Mouse (Mus musculus): ENCODE measurements around the gene Kdsr.

Gene Kdsr

GRCm38 (mm10) chr1:106695649-106696048 lies 63.9 kb downstream of the Kdsr start:
- no peak for DNase-seq (ENCODE audit: low read depth, low spot score)

- DNase-seq (ENCODE audit: low read depth, low spot score), result no peak
Observed at GRCm38 (mm10) chr1:106694316-106694715, 65.2 kb downstream of the Kdsr start.

DNA sequence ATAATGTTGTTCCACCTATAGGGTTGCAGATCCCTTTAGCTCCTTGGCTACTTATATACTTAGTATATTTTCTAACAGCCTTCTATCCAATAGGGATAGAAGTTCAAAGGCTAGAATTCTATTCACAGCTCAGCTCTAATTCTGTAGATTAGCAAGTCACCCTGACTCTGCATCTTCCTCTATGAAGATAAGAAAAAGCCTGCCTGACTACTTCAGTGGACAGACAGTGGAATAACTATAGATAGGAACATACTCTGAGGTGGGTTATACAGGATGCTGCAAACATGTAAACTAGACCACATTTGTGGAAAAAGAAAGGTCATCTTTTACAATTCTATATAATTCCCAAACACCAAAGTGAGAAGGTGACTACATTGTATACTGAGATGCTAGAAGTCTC lies 66.9 kb downstream of the Kdsr start:
- DNase-seq (ENCODE audit: low read depth, low spot score), result no peak

- DNase-seq (ENCODE audit: low read depth, low spot score), result no peak
Observed at GRCm38 (mm10) chr1:106690887-106691286, 68.6 kb downstream of the Kdsr start.

GRCm38 (mm10) chr1:106688161-106688516 lies 71.4 kb downstream of the Kdsr start:
- no peak for DNase-seq (ENCODE audit: low read depth, low spot score)

DNA sequence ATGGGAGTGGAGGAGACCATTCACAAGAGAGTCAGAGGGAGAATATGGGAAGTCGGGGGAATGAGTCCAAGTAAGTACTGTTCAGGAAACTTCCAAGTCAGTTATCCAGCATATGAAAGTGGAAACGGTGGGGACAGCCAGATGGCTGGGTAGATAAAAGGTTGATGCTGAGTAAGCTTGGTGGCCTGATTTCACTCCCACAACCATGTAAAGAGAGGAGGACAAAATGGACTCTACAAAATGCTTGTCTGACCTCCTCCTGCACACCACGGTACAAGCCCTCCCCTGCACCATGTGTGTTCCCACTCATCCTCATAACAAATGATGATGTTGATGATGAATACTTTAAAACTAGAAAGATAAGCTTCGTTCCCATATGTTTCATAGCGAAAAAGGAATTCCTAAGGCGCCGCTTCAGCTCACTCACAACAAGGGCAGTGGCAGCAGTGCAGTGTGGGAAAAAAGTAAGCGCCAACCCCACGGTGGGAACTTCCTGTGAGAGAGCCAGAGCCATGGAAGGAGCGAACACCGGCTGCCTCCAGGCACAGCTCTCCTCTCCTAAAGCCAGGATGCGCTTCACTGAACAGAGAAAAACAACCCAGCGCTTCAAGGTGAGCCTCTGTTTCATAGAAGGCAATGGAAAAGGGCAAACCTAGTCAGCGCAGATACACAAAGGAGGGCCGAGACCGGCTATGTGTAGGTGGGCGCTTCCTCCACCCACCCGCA lies 71.9 kb downstream of the Kdsr start:
- no peak for DNase-seq (ENCODE audit: low read depth, low spot score)

- DNase-seq (ENCODE audit: low read depth, low spot score), result no peak
Observed at GRCm38 (mm10) chr1:106685702-106686101, 73.8 kb downstream of the Kdsr start.

GRCm38 (mm10) chr1:106684546-106684945 lies 75.0 kb downstream of the Kdsr start:
- DNase-seq (ENCODE audit: low read depth, low spot score), result no peak

GRCm38 (mm10) chr1:106682829-106683228 lies 76.7 kb downstream of the Kdsr start:
- DNase-seq (ENCODE audit: low read depth, low spot score), result no peak

DNA sequence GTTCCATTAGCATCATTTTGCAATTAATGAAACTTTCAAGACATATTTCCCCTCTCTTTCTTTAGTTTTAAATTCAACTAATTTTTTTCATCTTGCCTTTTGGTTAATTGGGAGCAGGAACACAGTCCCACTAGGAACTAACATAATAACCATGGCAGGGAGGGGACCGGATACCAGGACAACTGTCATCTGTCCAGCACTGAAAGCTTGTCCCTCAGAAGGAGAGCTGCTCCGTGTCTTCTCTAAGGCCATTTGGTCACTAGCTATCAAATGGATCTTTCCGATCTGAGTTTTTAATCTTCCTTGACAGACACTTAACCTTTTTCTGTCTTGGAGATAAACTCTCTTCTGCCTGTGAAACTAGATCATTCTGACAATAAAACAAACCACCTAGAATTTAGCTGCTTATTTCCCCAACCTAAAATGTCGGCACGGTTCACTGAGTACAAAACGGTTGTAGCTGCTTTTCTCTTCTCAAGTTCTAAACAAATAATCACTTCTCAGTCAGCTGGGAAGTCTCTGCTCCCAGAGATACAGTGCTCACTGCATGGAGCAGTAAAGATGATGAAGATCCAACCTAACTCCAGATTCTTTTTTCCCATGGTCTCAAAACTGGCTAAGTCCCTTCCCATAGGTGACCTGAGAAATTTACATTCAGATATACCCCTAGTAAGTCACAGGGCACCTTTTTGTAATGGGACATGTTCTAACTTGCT lies 79.6 kb downstream of the Kdsr start:
- no peak for DNase-seq (ENCODE audit: low read depth, low spot score)

DNA sequence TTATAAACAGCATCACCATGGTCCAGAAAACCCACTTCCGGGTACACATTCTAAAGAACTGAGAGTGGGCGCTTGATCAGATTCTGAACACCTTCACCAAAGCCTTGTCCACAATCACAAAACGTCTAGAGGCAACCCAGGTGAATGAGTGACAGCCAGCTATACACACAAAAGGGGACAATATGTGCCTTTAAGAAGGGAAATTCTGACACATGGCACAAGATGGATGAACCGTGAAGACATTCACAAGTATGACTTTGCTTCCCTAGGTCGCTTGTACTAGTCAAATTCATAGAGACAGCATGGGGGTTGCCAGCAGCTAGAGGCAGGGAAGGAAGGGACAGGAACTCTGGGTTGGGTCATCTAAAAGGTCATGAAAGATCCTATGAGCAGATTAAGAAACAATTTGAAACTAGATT lies 81.5 kb downstream of the Kdsr start:
- no peak for DNase-seq (ENCODE audit: low read depth, low spot score)

Measured in retina, adult 2 months (tissue).